Mouse (Mus musculus): ENCODE results near the gene Nop9.

The Nop9 gene

DNA sequence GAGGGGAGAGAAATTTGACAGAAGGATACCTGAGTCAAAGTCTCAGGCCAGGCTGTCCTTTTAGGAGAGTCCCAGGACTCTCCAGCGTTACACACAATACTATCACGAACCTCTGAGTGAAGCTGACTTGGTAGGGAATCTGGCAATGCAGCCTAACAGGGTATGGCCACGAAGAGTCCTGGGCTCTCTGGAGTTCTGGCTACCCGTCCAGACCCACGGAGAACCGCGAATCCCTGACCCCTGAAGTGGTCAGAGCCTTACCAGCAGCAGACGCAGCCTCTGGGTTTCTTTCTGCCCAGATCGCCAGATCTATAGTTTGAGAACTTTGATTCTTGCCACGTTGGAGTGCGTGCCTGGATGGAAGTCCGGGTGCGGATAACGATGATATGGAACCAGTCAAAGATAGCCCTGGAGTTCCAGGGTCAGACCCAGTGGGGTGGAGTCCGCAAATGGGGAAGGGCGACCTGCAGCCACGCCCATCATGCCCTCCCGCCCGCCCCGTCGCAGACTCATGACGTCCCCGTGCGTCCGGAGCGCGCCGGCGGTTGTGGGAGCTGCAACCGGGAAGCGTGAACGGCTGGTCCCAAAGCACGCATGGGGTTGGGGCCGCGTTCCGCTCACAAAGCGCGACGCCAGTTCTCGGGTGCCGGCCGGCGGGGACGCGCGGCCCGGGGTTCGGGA lies at the start of gene Nop9, which contains the start of gene Dhrs1:
Gene Nop9, plus strand, starts transcription at position 514 of the 681 bp plus-strand sequence.
Gene Dhrs1, minus strand, starts transcription at position 511 of the 681 bp plus-strand sequence.
- peak; percentile 91 for DNase-seq

DNA sequence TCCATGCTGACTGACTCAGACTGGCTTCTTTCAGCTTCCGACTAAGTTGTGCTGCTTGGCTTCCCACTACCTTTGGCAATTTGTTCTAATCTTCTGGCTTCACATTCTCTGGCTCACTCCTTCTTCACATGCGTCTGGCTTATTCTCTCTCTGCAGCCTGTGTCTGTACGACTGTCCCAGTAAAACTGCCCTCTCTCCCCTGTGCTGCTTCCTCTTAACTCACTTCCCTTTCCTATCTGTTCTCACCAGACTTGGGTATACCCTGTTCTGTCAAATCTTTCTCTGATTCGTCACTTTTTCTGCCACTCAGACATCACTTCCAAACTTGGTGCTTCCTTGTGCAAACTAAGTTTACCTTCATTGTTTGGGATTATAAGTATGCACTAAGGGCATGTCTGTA lies 48.3 kb upstream of the Nop9 start:
- DNase-seq = no peak

DNA sequence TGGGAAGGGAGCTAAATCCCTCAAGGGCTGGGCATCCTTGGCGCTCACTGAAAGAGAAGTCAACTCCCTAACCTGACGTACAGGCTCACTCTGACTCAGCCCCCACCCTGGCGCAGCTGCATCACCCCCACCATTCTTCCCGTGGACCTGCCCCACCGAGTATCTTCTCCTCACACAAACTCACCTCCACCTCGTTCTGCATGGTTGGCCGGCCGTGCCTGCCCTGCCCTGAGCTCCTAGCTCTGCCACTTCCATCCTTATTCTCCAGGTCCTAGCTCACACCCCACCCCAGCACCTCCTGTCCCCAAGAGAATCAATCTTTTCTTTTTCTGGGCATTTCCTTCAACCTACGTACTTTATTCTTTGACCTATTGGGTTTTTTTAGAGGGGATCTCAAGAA lies 44.4 kb upstream of the Nop9 start:
- no peak for DNase-seq

DNA sequence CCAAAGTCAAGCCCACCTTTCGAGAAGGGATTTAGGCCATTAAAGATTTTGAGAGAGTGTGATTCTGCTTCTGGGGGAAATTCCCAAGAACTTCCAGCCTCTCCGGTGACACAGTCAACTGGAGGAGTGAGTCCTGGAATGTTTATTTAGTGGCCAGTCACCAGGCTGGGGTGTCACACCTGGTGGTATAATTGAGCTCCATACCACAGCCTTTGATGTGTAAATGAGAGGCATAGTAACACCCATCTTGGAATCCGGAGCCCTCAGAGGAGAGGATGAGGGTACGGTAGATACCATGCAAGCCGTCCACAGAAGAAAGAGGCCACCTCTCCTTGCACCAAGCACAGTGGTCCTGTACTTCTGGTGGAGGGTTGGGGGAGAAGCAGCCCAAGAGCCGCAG lies 42.7 kb upstream of the Nop9 start:
- no peak for DNase-seq

DNA sequence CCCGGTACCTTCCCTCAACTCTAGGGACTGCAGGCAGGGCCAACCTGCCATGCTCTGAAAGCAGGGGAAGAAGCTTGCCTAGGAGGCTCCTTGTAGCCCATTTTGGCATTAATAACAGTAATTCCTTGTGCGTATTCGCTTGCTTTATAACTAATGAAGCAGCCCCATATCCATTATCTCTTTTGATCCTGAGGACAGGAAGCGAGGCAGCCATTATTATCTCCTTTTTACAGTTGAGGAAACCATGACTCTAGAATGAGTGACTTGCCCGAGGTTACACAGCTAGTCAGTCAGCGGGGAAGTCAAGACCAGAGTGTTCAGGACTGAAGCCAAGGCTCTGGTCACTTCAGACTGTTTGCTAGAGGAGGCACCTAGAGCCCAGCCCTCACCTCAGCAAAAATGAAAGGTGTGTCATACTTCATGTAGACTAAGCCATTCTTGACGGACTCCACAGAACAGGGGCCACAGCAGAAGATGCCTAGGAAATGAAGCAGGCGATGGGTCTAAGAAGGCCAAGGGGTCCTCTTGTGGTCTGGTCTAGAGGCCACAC lies 39.4 kb upstream of the Nop9 start:
- peak; percentile 27 for DNase-seq

DNA sequence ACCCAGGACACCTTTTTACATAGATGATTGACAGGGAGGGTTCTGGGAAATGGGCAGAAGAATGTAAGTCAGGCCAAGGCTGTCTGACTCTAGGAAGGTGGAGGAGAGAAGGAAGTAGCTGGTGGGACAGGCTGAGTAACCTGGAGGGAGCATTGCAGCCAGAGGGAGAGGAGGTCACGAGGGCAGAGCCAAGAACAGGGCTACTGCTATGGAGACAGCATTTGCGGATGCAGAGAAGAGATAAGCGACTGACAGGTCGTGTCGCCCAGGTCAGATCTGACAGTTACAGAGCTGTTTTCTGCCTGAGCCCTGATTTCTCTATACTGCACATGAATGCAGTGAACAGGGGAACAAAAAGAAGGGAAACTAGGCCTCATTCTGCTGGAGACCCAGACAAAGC lies 38.1 kb upstream of the Nop9 start:
- DNase-seq = no peak

DNA sequence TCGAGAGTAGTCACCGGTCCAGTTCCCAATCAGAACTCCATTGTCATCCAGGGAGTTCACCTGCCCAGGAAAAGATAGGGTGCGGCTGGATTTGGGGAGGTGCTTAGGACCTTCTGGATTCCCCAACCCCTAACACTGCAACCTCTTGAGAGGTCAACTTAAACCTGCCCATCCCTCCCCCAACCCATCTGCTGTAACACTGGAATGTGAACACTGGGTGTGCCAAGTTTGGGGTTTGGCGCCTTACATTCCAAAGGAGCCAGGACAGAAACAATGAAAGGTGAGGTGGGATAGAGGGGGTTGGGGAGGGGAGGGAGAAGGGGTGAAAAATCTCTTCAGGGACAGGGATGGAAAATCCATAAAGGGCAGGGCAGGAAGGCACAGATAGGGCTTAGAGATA lies 36.0 kb upstream of the Nop9 start:
- no peak for DNase-seq

DNA sequence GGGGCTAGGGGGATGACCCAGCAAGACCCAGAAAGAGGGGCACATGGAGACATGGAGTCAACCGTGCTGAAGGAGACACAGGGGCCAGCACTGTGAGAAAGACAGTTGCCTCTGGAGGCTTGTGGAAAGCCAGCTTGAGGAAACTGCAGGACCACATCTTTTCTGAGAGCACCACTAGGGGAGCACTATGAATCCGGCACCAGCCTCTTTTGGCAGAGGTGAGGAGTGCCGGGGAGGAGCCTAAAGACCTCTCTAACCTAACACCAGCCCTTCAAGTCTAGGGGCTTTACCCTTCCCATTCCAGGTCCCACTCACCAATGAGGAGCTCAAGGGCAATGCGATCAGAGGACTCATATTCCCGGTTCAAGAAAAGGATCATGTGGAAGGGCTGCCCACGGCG lies 33.7 kb upstream of the Nop9 start:
- DNase-seq = no peak

DNA sequence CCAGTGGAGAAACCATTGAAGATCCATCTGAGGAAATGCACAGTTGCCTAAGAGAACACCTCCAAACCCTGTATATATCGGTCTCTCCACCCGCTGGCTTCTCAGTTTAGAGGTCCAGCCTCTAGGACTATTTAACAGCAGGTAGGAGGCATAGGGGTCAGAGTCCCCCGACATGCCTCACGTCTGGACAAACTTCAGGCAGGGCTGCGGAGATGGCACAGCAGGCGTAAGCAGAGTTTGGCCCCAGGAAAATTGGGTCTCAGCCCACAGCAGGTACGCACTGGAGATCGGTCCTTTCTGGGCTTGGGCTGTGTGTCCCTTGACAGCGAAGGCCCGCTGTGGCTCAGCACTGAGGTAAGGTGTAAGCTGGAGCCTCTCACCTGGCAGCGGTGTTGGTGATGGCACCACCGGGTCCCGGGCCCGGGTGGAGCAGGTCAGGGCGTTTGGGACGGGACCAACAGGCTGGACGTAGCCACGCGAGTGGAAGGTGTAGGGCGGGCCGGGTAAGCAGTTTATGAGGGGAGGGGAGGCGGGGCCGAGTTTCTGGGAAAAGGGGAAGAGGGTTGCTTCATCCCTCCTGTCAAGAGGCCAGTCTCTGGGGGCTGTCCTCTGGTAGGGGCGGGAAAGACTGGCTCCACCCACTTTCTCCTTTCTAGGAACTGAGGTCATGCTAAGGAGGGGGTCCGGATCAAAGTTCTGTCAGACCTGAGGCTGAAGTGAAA lies 32.3 kb upstream of the Nop9 start:
- DNase-seq = peak; percentile 70

DNA sequence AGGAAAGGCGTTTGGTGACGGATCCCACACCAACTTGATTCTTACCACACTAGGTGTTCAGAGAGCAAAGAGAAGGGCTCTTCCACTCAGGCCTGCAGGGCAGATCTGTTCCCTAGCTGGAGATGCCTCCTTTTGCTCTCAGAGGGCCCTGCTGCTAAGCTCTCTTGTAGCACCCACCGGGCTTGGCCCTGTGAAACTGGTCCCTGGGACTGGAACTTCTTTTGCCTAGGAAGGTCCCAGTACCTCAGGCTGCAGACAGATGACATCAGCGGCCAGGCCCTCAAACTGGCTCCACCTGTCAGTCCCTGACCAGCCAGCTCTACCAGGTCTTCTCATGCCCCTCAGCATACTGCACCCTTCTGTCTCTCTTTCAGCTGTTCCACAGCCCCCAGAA lies 31.8 kb upstream of the Nop9 start, which contains the start of gene Tgm1:
Gene Tgm1, minus strand, starts transcription at position 198 of the 394 bp plus-strand sequence.
- no peak for DNase-seq

DNA sequence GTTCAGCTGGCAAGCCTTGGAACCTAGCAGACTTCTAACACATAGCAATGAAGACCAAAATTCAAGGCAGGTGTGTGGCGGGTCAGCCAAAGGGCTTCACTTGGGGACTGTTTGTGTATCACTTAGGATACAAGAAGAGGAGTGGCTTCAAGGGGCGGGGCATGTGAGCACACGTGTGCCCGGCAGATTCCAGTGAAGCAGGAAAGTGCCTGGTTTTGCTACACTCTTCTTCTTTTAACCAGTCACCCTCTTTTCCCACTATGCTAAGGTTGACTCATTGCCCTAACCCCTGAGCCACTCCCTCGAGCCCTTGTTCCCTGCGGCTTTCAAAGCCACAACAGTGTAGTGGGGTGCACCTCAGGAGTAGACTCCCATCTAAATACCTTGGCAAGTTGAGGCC lies 30.6 kb upstream of the Nop9 start:
- peak; percentile 57 for DNase-seq

DNA sequence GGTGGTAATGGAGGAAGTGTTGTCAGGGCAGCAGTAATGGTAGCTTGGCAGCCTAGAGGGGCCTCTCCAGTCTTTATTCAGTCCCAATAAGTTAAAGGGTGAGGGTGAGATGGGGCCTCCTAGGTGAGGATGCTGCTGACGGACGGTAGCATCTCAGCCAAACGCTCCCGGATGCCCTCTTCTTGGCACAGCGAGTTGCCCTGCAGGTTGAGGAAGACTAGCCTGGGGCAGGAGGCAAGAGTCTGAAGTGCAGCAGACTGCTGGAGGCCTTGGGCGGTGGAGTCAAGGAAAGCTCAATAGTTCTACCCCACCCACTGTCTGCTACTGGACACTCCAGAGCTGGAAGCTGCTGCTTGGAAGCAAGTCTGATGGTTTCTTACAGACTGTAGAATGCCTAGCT lies 29.2 kb upstream of the Nop9 start:
- DNase-seq = no peak

DNA sequence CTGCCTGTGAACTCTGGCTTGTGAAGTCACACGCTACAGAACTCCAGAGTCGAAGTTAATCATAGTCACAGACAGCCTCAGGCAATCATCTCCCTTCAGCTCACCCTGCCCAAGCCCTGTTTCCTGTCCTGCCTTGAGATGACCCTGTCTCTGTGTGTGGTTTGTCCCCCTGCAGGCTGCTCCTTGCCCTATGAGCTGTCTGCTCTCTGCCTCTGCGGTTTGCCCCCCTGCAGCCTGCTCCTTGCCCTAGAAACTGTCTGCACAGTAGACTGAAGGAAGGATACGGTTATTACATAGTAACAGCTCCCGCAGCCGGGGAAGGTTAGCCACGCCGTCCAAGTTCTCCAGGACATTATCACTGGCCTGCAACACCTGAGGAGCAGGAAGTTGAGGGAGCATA lies 28.6 kb upstream of the Nop9 start:
- no peak for DNase-seq

DNA sequence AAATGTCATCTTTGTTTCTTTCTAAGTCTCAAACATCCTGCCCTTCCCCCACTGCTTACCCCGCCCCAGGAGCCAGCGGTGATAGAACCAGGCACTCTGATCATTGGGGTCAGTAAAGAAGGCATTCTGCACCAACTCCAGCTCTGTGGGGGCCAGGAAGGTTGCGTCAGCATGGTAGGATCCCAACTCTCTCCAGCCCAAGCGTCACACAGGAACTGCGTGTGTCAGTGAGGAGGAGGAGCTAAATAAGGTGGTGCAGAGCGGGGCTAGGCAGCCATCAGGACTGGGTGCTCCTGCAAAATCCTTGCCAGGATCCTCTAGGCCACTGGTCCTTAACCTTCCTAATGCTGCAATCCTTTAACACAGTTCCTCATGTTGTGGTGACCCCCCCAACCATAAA lies 25.8 kb upstream of the Nop9 start:
- DNase-seq = no peak

DNA sequence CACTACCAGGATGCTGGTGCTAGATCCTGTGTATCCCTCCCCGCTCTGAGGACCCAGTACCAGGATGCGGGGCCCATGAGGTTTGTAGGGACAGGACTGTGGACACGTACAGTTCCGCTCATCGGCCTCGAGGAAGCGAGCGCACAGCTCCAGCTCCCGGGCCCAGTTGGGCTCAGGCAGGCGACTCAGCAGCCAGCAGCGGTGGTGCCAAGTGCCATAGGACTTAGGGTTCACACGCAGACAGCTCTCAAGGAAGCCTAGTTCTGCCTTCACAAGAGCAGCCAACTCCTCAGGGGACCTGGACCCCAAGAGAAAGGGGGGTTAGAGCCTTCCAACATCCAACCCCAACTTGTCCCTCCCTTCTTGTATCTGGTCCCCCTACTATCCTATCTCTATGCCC lies 24.8 kb upstream of the Nop9 start:
- DNase-seq = no peak

DNA sequence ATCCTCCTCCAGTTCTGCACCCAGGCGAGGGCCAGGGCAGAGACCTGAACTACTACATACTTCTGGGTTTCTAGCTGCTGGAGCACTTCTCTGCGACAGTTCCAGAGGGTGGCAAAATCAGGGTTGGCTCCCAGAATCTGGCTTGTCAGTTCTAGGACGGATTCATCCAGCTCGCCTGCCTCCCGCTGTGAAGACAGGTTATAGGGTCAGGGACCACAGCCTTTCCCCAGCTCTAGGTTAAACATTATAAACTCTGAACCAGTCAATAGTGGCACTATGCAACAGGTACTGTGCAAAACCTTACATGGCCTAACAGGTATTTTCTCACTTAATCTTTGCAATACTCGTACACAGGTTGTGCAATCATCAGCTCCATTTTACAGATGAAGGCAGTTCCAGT lies 24.4 kb upstream of the Nop9 start:
- DNase-seq = no peak

DNA sequence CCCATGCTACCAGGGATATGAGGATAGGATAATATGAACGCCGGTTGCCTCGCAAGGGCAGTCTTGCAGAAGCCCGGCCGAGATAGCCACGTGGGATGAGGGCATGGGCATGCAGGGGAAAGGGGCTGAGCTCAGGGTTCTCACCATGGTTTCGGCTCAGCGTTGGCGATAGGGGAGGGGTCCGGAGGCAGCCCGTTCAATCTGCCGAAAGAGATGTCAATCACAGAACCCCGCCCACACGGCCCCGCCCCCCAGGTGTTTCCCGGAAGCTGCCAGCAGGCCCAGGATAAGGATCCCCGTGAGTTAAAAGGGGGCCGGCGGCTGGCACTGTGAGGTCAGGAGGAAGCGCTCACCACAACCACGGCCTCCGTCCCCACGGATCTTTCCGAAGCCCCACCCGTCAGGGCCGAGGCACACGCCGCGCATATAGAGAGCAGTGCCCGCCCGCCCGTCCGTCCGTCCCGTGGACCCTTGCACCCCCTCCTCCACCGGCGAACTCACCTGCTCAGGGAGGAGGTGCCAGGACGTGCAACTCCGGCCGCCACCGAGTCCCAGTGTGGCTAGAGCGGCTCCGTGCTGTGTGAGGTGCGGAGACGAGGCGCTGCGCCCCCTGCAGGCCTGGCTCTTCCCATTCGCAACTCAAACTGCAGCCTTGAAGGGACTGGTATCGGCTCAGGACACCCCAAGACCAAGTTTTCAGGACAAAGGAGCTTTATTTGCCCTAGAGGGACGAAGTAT lies 23.6 kb upstream of the Nop9 start, which contains the start of gene Rabggta:
Gene Rabggta, minus strand, starts transcription at position 564 of the 738 bp plus-strand sequence.
- DNase-seq = peak; percentile 94

DNA sequence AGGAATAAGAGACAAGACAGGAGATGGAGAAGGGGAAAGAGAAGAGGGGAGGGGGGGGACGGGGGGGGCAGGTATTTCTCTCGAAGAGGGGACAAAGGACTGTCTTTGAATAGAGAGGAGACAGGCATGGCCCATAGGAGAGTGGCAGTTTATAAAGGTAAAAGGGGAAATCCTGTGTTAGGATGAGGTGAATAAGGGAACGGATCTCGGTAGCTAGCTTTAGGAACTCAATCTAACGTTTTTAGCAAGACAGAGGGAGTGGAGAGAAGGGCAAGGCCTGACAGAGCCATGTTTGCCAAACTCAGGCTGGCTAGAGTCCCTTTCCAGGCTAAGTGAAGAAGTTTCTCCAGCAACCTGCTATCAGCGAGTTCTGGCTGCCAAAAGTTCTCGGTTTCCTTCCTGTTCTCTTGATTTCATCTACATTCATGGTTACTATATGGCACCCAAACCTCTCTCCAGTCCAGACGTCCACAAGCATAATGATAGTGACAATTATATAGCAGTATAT lies 23.0 kb upstream of the Nop9 start:
- DNase-seq = no peak

DNA sequence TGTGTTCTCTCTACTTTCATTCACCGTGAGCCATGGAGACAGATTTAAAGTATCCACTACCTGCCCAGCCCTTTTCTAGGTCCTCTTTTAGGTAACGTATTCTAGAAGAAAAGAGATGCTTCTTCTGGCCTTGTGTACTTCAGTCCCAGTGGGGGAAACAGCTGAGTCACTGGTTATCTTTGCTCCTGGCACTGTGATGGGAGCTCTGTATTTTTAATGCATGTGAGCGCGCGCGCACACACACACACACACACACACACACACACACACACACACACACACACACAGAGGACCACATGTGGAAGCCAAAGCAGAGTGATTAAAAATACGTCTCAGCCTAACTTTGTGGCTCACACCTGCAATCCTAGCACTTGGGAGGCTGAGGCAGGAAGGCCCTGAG lies 22.1 kb upstream of the Nop9 start:
- DNase-seq = no peak

DNA sequence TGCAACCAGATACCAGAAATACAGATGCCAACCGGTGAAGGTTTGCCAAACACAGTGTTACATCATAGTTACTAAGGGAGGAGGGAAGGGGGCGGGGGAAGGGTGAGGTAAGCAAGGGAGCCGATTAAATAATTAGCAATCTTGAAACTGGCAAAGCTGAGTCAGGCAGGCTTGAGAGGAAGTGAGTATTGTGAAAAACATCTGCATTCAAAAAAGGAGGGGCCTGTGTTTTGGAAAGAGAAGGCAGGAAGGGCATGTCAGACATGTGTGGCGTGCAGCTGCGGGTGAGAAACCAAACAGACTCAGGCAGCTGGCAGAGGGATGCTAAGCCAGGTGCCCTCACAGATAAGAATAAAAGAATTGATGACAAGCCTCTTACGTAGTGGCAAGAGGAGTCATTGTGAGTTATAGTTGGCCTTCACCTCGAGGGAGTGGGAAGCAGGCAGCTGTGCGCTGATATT lies 21.1 kb upstream of the Nop9 start:
- peak; percentile 57 for DNase-seq

DNA sequence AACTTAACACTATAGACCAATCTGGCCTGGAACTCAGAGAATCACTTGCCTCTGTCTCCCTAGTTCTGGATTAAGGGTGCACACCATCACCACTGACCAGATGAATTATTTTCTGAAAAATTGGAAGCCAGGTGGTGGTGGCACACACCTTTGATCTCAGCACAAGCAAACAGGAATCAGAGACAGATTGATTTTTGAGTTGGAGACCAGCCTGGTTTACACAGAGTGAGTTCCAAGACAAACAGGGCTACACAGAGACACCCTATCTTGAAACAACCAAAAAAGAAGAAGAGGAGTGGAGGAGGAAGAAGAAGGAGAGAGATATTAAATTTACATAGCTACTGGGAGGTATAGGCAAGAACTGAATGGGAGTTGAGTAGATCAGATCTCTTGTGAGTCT lies 19.2 kb upstream of the Nop9 start:
- no peak for DNase-seq

DNA sequence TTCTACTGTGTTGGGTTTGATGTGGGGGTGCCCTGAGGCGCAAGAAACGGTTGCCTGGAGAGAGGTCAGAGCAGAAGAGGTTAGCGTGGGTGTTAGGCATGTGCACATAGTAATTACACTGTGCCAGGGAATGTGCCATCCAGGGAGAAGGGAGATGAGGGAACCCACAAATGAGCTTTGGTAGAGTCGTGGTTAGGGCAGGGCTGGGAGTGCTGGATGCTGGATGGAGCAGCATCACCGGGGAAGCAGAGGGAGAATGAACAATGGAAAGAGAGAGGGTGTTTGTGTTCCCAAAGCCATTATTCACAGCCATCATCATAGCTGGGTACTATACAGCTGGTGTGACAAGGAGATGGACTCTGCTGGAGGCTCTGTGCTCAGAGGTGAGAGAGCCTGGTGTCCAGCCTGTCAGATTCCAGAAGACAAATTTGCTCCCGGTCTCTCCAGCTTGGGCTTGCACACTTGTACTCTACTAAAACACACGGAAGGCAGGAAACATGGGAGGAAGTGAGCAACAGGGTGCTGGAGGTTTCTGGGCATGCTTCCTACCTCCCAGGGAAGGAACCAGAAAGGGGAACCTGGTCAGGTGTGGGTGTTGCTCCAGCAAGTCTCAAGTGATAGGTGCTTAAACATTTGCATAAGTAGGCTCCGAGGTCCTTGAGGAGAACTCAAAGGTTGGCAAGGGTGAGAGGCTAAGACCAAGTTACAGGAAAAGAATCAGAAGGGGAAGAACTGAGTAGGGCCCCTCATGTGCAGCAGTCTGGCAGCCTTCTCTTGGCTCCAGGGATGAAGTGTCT lies 17.4 kb upstream of the Nop9 start:
- DNase-seq = no peak
